Mouse (Mus musculus): Measurements from ENCODE around the gene Grik3.

DNA sequence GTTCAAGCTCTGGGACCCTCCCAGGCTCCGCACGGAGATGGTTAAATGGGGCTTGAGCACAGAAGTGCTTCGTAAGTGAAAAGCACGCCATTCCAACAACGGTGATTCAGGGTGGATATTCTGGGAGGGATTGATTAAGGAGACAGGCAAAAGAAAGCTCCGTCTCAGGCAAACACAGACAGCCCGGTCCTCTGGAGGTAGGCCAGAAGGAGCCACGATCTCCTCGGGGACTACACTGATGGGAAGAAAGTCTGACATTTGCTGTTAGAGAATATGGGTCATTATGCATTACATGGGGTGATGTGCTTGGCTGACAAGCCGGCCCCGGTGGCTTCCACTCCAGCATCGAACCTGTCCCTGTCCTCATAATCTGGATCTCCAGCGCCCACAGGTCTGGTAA, 146.9 kb downstream of the Grik3 start:
- TF ChIP-seq CTCF (IDR thresholded peaks at IDR 0.05; ENCODE audit: low read depth) (no peak), EP300 (IDR thresholded peaks at IDR 0.05; ENCODE audit: low read depth) (no peak)
